8 mouse cellular contexts compared by ENCODE assay signal in the genomic region with DNA sequence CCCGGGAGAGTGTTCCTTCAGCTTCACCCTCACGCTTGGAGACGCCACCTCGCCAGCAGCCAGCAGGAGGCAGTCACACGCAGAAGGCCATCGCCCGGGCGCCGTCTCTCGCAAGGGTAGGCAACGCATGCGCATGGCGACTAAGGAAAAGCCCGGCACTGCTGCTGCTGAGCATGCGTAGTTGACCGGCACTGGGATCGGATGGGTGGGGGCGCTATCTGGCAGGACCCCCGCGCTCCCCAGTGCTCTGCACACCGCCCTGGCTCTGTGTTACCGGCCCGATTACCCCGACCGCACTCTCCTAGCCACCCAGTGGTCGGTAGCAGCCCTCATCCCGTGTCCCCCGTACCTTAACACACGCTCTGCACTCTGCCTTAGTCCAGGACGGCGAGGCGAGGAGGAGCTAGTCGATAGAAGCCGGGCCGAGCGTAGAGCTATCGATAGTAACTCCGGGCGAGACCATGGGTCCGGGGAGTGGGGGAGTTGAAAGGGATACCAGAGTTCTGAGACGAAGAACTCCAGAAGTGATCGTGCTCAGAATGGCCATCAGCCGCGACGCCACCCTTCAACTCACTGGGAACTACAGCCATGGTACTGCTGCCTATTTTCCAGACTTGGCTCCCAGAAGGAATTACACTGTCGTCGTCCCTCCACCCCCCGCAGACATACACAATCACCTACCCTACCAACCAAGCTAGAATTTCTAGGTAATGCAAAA. TPM values are rescaled to one million over a fixed set of nuclear protein-coding genes. Genes with fewer than 3 reads are reported as not detected.
DNase-seq lines count a peak whose midpoint lies in the region; ATAC-seq and TF ChIP-seq lines count a peak whose summit lies in the region.

Gene Mlst8 (minus strand): TSS at position 416 of the 718 bp plus-strand sequence.

- peak within 1 kb of the TSS; percentile 82 for H3K4me3 ChIP-seq in hindbrain, embryonic 10.5 days
- H3K4me3 ChIP-seq in lung, postnatal 0 days (ENCODE audit: low read depth, low read length) = peak within 1 kb of the TSS; percentile 91

- peak within 1 kb of the TSS; percentile 99 for H3K27ac ChIP-seq in hindbrain, embryonic 10.5 days
- H3K27ac ChIP-seq in lung, postnatal 0 days (ENCODE audit: low read length) = peak within 1 kb of the TSS; percentile 93

- peak within 1 kb of the TSS; percentile 76 for H3K9ac ChIP-seq in lung, postnatal 0 days (replicated peaks; ENCODE audit: low read depth)

- peak; percentile 88 for DNase-seq in MEL-GATA-1-ER (ENCODE audit: extremely low read depth, low read depth)
- peak; percentile 99 for DNase-seq in cerebellum, adult 8-10 months
- DNase-seq in hindbrain, embryonic 10.5 days (ENCODE audit: low spot score) = peak; percentile 98
- peak; percentile 96 for DNase-seq in layer of hippocampus, adult 9-11 months
- peak; percentile 99 for DNase-seq in lung, postnatal 0 days (ENCODE audit: low spot score)
- peak; percentile 96 for DNase-seq in ovary, postnatal 14 days (ENCODE audit: low spot score)
- peak; percentile 98 for DNase-seq in thymus, postnatal 14 days

- H3K27me3 ChIP-seq in hindbrain, embryonic 10.5 days (ENCODE audit: insufficient read depth, poor library complexity, severe bottlenecking) = no peaks in the 10 kb centered on the region
- no peaks in the 10 kb centered on the region for H3K27me3 ChIP-seq in lung, postnatal 0 days (replicated peaks; ENCODE audit: insufficient read depth, low read length)

- 0 out of 2 replicates have a peak, but pooled peaks have one; percentile 40 for TF ChIP-seq EP300 in lung, postnatal 0 days (IDR thresholded peaks at IDR 0.05)

- H3K9me3 ChIP-seq in hindbrain, embryonic 10.5 days = no peaks in the 10 kb centered on the region
- H3K9me3 ChIP-seq in lung, postnatal 0 days (ENCODE audit: low read length) = no peaks in the 10 kb centered on the region

- peak; percentile 90 for ATAC-seq in frontal cortex, adult (ENCODE audit: low TSS enrichment)
- peak; percentile 97 for ATAC-seq in lung, postnatal 0 days

- H3K4me1 ChIP-seq in hindbrain, embryonic 10.5 days (replicated peaks) = peaks cover 27% of the 10 kb centered on the region
- H3K4me1 ChIP-seq in lung, postnatal 0 days (ENCODE audit: insufficient read depth, low read depth, low read length) = peaks cover 8% of the 10 kb centered on the region; the same call in 1 of the 2 replicates

- peaks cover 40% of the 10 kb centered on the region for H3K36me3 ChIP-seq in hindbrain, embryonic 10.5 days
- peaks cover 17% of the 10 kb centered on the region; the same call in 1 of the 2 replicates for H3K36me3 ChIP-seq in lung, postnatal 0 days (ENCODE audit: insufficient read depth, low read length)

- WGBS in hindbrain, embryonic 10.5 days = under 1% methylated on average over 48 of the region's 48 CpGs
- 3% methylated on average over 48 of the region's 48 CpGs for WGBS in lung, postnatal 0 days

- peak; percentile 91 for TF ChIP-seq CTCF in lung, postnatal 0 days (IDR thresholded peaks at IDR 0.05)

- H3K4me2 ChIP-seq in lung, postnatal 0 days (replicated peaks; ENCODE audit: low read depth, low read length) = peak within 1 kb of the TSS; percentile 49

RNA-seq across cellular contexts. Expression of gene Mlst8, which starts in this region (rescaled TPM):
- polyA plus RNA-seq in hindbrain, embryonic 10.5 days (2016; fragmentation: Nextera tagmentation; extraction: Ambion mirVana) = 35.1 and 36.0 TPM in 2 replicates
- polyA plus RNA-seq in lung, postnatal 0 days (2015; fragmentation: Nextera tagmentation; extraction: Ambion mirVana) = 13.0 and 14.4 TPM in 2 replicates

Comparison
In these comparisons a context has a peak if more than half of its experiments do, and no peak if none do; other contexts are left out.
1. Peak in every context shown above with its lines: DNase-seq, ATAC-seq, H3K4me3 ChIP-seq and H3K27ac ChIP-seq.